Mouse (Mus musculus): Measurements from ENCODE around the gene Sv2c. TPM values are rescaled to one million over a fixed set of nuclear protein-coding genes. Genes with fewer than 3 reads are reported as not detected.

Sv2c gene
- total and polyA plus RNA-seq, 2 experiments from 2014 or later, result 7.9 to 24.3 TPM

- no peaks in the 10 kb centered on the region for H3K27me3 ChIP-seq (ENCODE audit: insufficient read depth, low read length)
- no peak for TF ChIP-seq CTCF (IDR thresholded peaks at IDR 0.05)
- DNase-seq (ENCODE audit: low spot score) (peak; percentile 51), ATAC-seq (ENCODE audit: low FRiP score) (no peak)
- H3K4me2 ChIP-seq (ENCODE audit: low read depth, low read length, poor library complexity, severe bottlenecking), result no peak overlapping the region
- H3K27ac ChIP-seq (ENCODE audit: low read depth, low read length), result no peak overlapping the region
- H3K4me3 ChIP-seq (ENCODE audit: low read depth, low read length), result no peak overlapping the region
- WGBS, result 54% methylated on average over 11 of the region's 11 CpGs
- H3K9ac ChIP-seq (replicated peaks; ENCODE audit: low read length, poor library complexity, severe bottlenecking), result no peak overlapping the region
- no peaks in the 10 kb centered on the region for H3K9me3 ChIP-seq (ENCODE audit: low read length)
- no peaks in the 10 kb centered on the region for H3K36me3 ChIP-seq (ENCODE audit: insufficient read depth, low read length)
- H3K4me1 ChIP-seq (ENCODE audit: insufficient read depth, low read length), result no peaks in the 10 kb centered on the region
Observed at GRCm38 (mm10) chr13:96010861-96011511, 121.4 kb downstream of the Sv2c start.

- 88% methylated on average over 9 of the region's 9 CpGs for WGBS
- no peaks in the 10 kb centered on the region for H3K4me1 ChIP-seq (ENCODE audit: insufficient read depth, low read length)
- no peak overlapping the region for H3K27ac ChIP-seq (ENCODE audit: low read depth, low read length)
Observed at GRCm38 (mm10) chr13:96008975-96009374, 123.4 kb downstream of the Sv2c start.

GRCm38 (mm10) chr13:96008154-96008553 lies 124.2 kb downstream of the Sv2c start:
- no peak overlapping the region for H3K4me3 ChIP-seq (ENCODE audit: low read depth, low read length)
- no peak for TF ChIP-seq CTCF (IDR thresholded peaks at IDR 0.05)
- H3K27ac ChIP-seq (ENCODE audit: low read depth, low read length), result no peak overlapping the region
- H3K27me3 ChIP-seq (ENCODE audit: insufficient read depth, low read length), result no peaks in the 10 kb centered on the region
- H3K36me3 ChIP-seq (ENCODE audit: insufficient read depth, low read length), result no peaks in the 10 kb centered on the region
- 85% methylated on average over 3 of the region's 3 CpGs for WGBS
- no peak overlapping the region for H3K9ac ChIP-seq (replicated peaks; ENCODE audit: low read length, poor library complexity, severe bottlenecking)
- no peaks in the 10 kb centered on the region for H3K4me1 ChIP-seq (ENCODE audit: insufficient read depth, low read length)
- H3K9me3 ChIP-seq (ENCODE audit: low read length), result no peaks in the 10 kb centered on the region
- no peak overlapping the region for H3K4me2 ChIP-seq (ENCODE audit: low read depth, low read length, poor library complexity, severe bottlenecking)
- no peak for DNase-seq (ENCODE audit: low spot score)
- ATAC-seq (ENCODE audit: low FRiP score), result no peak

More at GRCm38 (mm10) chr13:96008975-96009374, 123.4 kb downstream of the Sv2c start:
- no peak for TF ChIP-seq CTCF (IDR thresholded peaks at IDR 0.05)
- H3K4me3 ChIP-seq (ENCODE audit: low read depth, low read length), result no peak overlapping the region
- no peak for ATAC-seq (ENCODE audit: low FRiP score)
- H3K9me3 ChIP-seq (ENCODE audit: low read length), result no peaks in the 10 kb centered on the region
- no peaks in the 10 kb centered on the region for H3K36me3 ChIP-seq (ENCODE audit: insufficient read depth, low read length)
- DNase-seq (ENCODE audit: low spot score), result peak; percentile 28
- no peak overlapping the region for H3K9ac ChIP-seq (replicated peaks; ENCODE audit: low read length, poor library complexity, severe bottlenecking)
- no peaks in the 10 kb centered on the region for H3K27me3 ChIP-seq (ENCODE audit: insufficient read depth, low read length)
- H3K4me2 ChIP-seq (ENCODE audit: low read depth, low read length, poor library complexity, severe bottlenecking), result no peak overlapping the region

GRCm38 (mm10) chr13:96003539-96003938 lies 128.8 kb downstream of the Sv2c start:
- ATAC-seq (ENCODE audit: low FRiP score), result peak; percentile 29; the same call in 1 of the 2 replicates

GRCm38 (mm10) chr13:96002475-96002874 lies 129.9 kb downstream of the Sv2c start:
- DNase-seq (ENCODE audit: low spot score), result peak; percentile 62
- ATAC-seq (ENCODE audit: low FRiP score), result peak; percentile 71
- H3K27me3 ChIP-seq (ENCODE audit: insufficient read depth, low read length), result no peaks in the 10 kb centered on the region
- no peaks in the 10 kb centered on the region for H3K9me3 ChIP-seq (ENCODE audit: low read length)
- H3K4me1 ChIP-seq (ENCODE audit: insufficient read depth, low read length), result no peaks in the 10 kb centered on the region
- TF ChIP-seq CTCF (IDR thresholded peaks at IDR 0.05), result peak; percentile 74
- no peak overlapping the region; the same call in 1 of the 2 replicates for H3K27ac ChIP-seq (ENCODE audit: low read depth, low read length)
- no peaks in the 10 kb centered on the region for H3K36me3 ChIP-seq (ENCODE audit: insufficient read depth, low read length)
- H3K4me2 ChIP-seq (ENCODE audit: low read depth, low read length, poor library complexity, severe bottlenecking), result no peak overlapping the region
- WGBS, result 25% methylated on average over 5 of the region's 5 CpGs
- no peak overlapping the region for H3K4me3 ChIP-seq (ENCODE audit: low read depth, low read length)
- H3K9ac ChIP-seq (replicated peaks; ENCODE audit: low read length, poor library complexity, severe bottlenecking), result no peak overlapping the region

More at GRCm38 (mm10) chr13:96003539-96003938, 128.8 kb downstream of the Sv2c start:
- Histone ChIP-seq H3K4me1 (ENCODE audit: insufficient read depth, low read length) (no peaks in the 10 kb centered on the region), H3K36me3 (ENCODE audit: insufficient read depth, low read length) (no peaks in the 10 kb centered on the region), H3K9ac (replicated peaks; ENCODE audit: low read length, poor library complexity, severe bottlenecking) (no peak overlapping the region), H3K27ac (ENCODE audit: low read depth, low read length) (no peak overlapping the region), H3K9me3 (ENCODE audit: low read length) (no peaks in the 10 kb centered on the region), H3K4me3 (ENCODE audit: low read depth, low read length) (no peak overlapping the region), H3K4me2 (ENCODE audit: low read depth, low read length, poor library complexity, severe bottlenecking) (no peak overlapping the region), H3K27me3 (ENCODE audit: insufficient read depth, low read length) (no peaks in the 10 kb centered on the region)
- no peak for TF ChIP-seq CTCF (IDR thresholded peaks at IDR 0.05)
- 92% methylated on average over 3 of the region's 3 CpGs for WGBS
- DNase-seq (ENCODE audit: low spot score), result no peak

GRCm38 (mm10) chr13:95999396-95999795 lies 133.0 kb downstream of the Sv2c start:
- Histone ChIP-seq H3K27ac (ENCODE audit: low read depth, low read length) (no peak overlapping the region), H3K27me3 (ENCODE audit: insufficient read depth, low read length) (no peaks in the 10 kb centered on the region), H3K4me2 (ENCODE audit: low read depth, low read length, poor library complexity, severe bottlenecking) (no peak overlapping the region), H3K4me3 (ENCODE audit: low read depth, low read length) (no peak overlapping the region), H3K4me1 (ENCODE audit: insufficient read depth, low read length) (no peaks in the 10 kb centered on the region), H3K9ac (replicated peaks; ENCODE audit: low read length, poor library complexity, severe bottlenecking) (no peak overlapping the region), H3K9me3 (ENCODE audit: low read length) (no peaks in the 10 kb centered on the region), H3K36me3 (ENCODE audit: insufficient read depth, low read length) (no peaks in the 10 kb centered on the region)
- TF ChIP-seq CTCF (IDR thresholded peaks at IDR 0.05), result no peak
- 87% methylated on average over 10 of the region's 10 CpGs for WGBS
- DNase-seq (ENCODE audit: low spot score) (no peak), ATAC-seq (ENCODE audit: low FRiP score) (no peak)
